Mouse (Mus musculus): Measurements from ENCODE around the gene Eif4a1.

The Eif4a1 gene

GRCm38 (mm10) chr11:69670786-69671725, 1.2 kb downstream of the Eif4a1 start:
- peak; percentile 96 to 98 for DNase-seq

DNA sequence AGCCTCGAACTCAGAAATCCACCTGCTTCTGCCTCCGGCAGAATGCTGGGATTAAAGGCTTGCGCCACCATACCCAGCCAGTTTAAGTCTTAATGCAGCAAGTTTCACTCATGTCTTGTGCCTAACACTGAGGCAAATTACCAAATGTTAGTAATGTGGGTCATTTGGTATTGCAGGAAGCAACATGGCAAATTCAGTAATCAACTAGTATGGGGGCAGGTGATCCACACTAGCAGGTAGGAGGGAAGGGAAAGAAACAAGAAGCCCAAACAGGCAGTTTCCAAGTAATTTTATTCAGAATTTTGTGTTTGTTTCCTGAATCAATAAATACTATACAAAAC, 5.6 kb downstream of the Eif4a1 start:
- no peak for DNase-seq

- peak; percentile 76 to 79 for DNase-seq
Measured at GRCm38 (mm10) chr11:69665961-69666664, 6.1 kb downstream of the Eif4a1 start, which contains the start of gene Cd68. Gene Cd68 (minus strand): TSS chr11:69666153.

DNA sequence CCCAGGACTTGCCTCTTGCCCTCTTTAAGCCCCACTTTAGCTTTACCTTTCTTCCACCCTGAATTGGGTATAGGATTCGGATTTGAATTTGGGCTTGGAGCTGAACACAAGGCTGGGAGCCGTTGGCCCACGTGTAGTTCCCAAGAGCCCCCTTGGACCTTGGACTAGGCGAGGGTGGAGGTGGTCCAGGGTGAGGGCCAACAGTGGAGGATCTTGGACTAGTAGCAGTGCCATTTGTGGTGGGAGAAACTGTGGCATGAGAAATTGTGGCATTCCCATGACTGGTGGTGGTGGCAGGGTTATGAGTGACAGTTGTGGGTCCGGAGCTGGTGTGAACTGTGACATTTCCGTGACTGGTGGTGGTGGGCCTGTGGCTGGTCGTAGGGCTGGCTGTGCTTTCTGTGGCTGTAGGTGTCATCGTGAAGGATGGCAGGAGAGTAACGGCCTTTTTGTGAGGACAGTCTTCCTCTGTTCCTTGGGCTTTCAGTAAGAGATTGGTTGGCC, 6.7 kb downstream of the Eif4a1 start:
- DNase-seq = peak; percentile 16 to 26

DNA sequence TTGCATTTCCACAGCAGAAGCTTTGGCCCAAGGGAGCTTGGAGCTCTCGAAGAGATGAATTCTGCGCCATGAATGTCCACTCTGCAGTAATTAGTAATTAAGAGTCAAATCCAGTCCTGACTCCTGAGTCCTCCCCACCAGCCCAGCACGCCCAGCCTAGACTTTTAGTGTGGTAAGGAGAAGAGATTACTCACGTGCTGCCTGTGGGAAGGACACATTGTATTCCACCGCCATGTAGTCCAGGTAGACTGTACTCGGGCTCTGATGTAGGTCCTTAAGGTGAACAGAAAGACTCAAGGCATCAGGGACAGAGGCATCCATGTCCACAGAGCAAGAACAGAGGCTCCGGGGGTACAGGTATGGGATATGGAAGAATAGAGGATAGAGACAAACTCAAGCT, 7.4 kb downstream of the Eif4a1 start:
- DNase-seq = no peak

DNA sequence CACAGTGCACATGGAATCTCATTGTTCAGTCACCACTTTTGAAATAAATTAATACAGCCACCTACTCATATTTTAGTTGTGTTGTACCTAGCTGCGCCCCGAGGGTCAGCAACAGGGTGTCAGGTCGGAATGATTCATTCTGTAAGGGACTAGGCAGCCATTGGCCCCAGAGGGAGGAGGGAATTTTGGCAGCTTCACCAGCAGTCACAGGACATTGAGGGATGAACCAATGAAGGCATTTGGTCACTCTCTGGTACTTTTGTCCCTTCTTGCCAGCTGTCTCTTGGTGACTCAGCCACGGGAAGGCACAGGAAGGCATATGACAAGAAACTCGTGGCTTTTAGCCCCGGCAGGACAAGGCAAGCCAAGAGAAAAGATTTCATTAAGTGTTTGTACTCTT, 8.4 kb downstream of the Eif4a1 start:
- DNase-seq = peak; percentile 14 to 32

- no peak for DNase-seq
Measured at GRCm38 (mm10) chr11:69662967-69663671, 9.1 kb downstream of the Eif4a1 start.

GRCm38 (mm10) chr11:69662213-69662966, 9.8 kb downstream of the Eif4a1 start, which contains the start of gene Mpdu1:
Gene Mpdu1 (minus strand): TSS chr11:69662642.
- DNase-seq = peak; percentile 97 to 99

DNA sequence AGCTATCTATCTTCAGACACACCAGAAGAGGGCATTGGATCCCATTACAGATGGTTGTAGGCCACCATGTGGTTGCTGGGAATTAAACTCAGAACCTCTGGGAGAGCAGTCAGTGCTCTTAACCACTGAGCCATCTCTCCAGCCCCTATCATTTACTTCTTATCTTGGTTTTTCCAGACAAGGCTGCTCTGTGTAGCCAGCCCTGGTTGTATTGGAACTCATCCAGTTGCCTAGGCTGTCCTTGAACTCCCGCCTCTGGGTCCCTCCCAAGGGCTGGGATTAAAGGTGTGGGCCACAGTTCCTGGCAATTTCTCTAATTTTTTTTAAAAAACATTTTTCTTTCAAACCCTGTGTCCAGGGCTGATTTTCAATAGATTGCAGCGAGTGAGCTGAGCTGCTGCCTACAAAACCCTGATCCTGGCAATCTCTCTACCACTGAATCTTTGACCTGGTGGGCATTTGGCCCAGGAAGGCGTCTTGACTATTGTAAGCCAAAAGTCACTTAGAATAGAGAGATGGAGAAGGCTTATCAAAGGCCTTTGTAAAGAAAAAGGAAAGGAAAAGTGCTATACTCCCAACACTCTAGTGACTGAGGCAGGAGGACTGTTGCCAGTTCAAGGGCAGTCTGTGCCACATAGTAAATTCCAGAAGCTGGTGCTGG, 10.9 kb downstream of the Eif4a1 start:
- no peak for DNase-seq

- DNase-seq = peak in 1 of 2 experiments; percentile 24
Measured at GRCm38 (mm10) chr11:69657462-69657881, 14.8 kb downstream of the Eif4a1 start.

- DNase-seq = peak in 1 of 2 experiments; percentile 66
Measured at GRCm38 (mm10) chr11:69656617-69657461, 15.4 kb downstream of the Eif4a1 start.

DNA sequence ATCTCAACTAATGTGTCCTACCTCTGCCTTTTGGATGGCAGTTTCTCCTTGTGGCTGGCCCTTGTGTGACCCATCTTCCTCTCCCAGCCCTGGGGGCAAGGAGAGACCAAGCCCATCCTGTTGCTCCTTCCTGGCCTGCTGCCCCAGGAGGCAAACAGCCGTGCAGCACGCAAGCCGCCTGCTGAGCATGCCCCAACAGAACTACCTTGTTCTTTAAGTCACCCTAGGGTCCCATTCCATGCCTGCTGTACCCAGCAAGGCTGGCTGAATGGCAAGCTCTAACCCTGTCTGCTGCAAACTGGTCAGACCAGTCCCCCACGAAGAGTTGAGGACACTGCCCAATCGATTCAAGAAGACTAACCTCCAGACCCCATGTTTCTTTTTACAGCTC, 16.2 kb downstream of the Eif4a1 start:
- DNase-seq = peak in 1 of 2 experiments; percentile 24

DNA sequence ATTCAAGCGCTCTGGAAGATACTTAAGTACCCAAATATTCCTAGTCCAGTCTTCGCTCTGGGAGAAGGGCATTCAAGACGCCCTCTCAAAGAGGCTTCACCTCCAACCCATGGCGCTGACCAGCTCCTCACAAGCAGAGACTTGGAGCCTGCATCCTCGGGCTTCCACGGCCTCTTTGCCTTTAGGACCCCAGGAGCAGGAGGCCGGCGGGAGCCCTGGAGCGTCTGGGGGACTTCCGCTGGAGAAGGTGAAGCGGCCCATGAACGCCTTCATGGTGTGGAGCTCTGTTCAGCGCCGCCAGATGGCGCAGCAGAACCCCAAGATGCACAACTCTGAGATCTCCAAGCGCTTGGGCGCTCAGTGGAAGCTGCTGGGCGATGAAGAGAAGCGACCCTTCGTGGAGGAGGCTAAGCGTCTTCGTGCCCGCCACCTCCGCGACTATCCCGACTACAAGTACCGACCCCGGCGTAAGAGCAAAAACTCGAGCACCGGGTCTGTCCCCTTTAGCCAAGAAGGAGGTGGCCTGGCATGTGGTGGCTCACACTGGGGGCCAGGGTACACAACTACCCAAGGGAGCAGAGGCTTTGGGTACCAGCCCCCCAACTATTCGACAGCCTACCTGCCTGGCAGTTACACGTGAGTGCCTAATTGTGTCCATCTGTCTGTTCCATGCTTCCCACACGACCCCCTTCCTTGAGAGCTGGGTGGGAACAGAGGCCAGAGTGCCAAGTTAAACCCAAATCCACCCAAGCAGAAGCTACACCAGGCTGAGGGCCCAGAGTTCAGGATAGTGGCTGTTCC, 16.8 kb downstream of the Eif4a1 start, which contains the start of gene Sox15:
Sox15 (plus strand) TSS at position 51 of the 801 bp plus-strand sequence.
- DNase-seq = peak; percentile 80

DNA sequence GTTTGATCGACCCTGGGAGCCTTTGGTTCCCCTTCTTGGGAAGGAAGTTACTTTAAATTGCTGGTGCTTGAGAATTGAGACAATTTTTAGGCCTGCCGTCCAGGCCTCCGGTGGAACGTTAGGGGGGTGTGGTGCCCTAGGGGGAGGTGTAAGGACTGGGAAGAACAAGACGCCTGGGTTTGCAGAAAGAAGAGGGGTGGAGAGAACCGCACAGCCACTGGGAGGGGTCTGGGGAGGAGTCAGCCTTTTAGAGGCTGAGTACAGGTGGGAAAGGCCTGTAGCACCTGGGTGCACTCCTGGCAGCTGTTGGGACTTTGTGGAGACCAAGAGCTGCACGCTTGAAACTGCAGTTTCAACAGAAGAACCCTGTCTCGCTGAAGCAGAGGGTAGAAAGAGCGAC, 17.5 kb downstream of the Eif4a1 start:
- DNase-seq = peak; percentile 17 to 37

DNA sequence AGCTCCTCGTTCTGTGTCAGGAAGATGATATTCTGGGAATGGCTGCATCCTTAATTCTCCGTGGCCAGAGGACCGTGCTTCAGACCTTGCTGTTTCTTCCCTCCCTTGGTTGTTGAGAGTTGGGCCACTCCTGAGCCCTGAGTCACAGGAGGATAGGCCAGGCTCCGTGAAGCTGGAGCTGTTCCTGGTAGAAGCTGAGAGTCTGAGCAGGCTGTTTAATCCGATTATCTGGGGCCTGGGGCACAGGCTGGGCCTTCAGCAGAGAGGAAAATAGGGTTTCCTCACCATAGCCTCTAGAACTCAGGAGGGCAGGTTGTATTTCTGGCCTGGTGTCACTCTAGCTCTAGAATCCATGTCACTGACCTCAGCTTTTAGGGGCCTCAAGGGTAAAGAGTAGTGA, 18.8 kb downstream of the Eif4a1 start:
- DNase-seq = no peak

GRCm38 (mm10) chr11:69645860-69646259, 26.4 kb downstream of the Eif4a1 start:
- DNase-seq = no peak

GRCm38 (mm10) chr11:69635471-69635870, 36.8 kb downstream of the Eif4a1 start:
- no peak for DNase-seq

DNA sequence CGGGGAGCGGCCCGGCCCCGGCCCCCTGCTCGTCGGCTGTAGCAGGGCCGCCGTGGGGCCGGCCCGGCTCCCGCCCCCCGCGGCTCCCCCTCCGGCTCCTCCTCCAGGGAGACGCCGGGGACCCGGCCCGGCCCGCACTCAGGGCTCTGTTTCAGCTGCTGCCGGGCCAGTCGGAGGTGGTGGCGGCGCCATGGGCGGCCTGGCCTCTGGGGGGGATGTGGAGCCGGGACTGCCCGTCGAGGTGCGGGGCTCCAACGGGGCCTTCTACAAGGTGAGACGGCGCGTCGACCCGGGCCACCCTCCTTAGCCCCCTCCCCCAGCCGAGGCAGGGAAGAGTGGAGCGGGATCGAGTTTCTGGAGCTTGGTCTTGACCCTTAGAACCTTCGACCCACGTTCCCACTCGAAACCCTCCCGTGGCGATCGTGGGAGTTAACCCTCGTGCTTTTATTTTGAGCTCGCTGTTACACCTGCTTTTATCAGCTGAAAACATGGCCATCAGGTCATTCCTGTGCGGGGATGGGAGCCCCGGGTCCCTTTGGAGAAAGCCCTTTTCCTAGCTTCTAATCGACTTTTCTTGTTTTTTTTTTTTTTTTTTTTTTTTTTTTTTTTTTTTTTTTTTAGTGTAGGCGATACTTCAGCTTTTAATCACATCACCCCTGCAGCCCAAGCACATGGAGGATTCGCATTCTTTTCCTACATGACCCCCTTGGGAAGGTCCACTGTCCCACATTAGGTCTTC, 38.9 kb downstream of the Eif4a1 start:
- no peak for DNase-seq
